Mouse (Mus musculus) ES-Bruce4 (cell line): Measurements from ENCODE around the gene Ppp2r2c.

Source experiments
- CTCF ChIP-seq: IDR thresholded peaks from one replicate; pipeline ENCODE4 v1.8.1; 2011; ENCODE audit warnings: low read depth, low read length
- EP300 ChIP-seq: IDR thresholded peaks from 2 replicates; pipeline ENCODE4 v1.6.1; 2011; ENCODE audit warnings: low read depth, low read length; ENCODE audit not compliant: insufficient read depth
- POLR2A ChIP-seq: IDR thresholded peaks from one replicate; pipeline ENCODE4 v1.8.1; 2011; ENCODE audit warnings: low read length; ENCODE audit not compliant: insufficient read depth

- TF ChIP-seq EP300: no peak
- no peak for TF ChIP-seq CTCF
- TF ChIP-seq POLR2A: no peak
Measured at GRCm38 (mm10) chr5:36889380-36889886, 21.1 kb downstream of the Ppp2r2c start.
